Mouse (Mus musculus): Measurements from ENCODE around the gene Sertad2.

DNA sequence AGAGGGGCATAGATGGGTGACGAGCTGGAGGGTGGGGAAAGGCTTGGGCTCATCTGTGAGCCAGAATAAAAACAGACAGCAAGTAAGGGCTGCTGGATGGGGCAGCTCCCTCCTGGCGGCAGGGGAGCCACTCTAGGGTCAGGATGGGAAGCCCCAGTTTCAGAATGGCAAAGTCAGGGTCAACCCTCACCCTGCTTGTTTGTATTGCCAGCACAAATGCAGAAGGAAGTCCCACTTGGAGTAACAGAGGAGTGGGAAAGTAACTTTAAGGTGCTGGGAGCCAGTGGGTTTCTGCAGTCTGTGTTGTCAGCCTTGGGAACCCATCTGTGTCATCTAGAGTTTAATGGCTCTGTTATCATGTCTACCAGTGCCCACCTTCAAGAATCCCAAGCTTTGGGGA, 136.3 kb downstream of the Sertad2 start:
- no peak for TF ChIP-seq CTCF (IDR thresholded peaks at IDR 0.05; ENCODE audit: borderline replicate concordance, insufficient read depth, low read length)
- no peak for TF ChIP-seq POLR2A (IDR thresholded peaks at IDR 0.05; ENCODE audit: low read depth, low read length)

Measured in embryonic fibroblast, embryonic 13.5 days (primary cell).